Mouse (Mus musculus) midbrain, embryonic 10.5 days (tissue): ENCODE results near the gene Caml. TPM values are rescaled to one million over a fixed set of nuclear protein-coding genes. Genes with fewer than 3 reads are reported as not detected.
"Not testable (repeated sequence)": the region's sequence is repeated elsewhere in the genome, so short reads cannot be mapped to it uniquely, and the experiment has no call there.

ENCODE experiments used
- DNase-seq: peaks from one replicate; pipeline ENCODE4 v3.0.0-alpha.2; 2017; ENCODE audit warnings: low spot score
- H3K27ac ChIP-seq: fragments of 300-500 bp; sonication (generic); replicated peaks from 2 replicates; pipeline ENCODE4 v1.5.1; 2016; ENCODE audit warnings: mild to moderate bottlenecking
- H3K27me3 ChIP-seq: fragments of 300-500 bp; sonication (generic); 2 replicates; pipeline ENCODE4 v1.6.1; 2016; ENCODE audit warnings: low read depth, mild to moderate bottlenecking; ENCODE audit not compliant: poor library complexity, severe bottlenecking
- H3K36me3 ChIP-seq: fragments of 300-500 bp; sonication (generic); 2 replicates; pipeline ENCODE4 v1.6.1; 2016; ENCODE audit warnings: mild to moderate bottlenecking, moderate library complexity
- H3K4me1 ChIP-seq: fragments of 300-500 bp; sonication (generic); 2 replicates; pipeline ENCODE4 v1.6.1; 2016
- H3K4me3 ChIP-seq: fragments of 300-500 bp; sonication (generic); 2 replicates; pipeline ENCODE4 v1.5.1; 2016; ENCODE audit warnings: mild to moderate bottlenecking, moderate library complexity
- H3K9me3 ChIP-seq: fragments of 300-500 bp; sonication (generic); replicated peaks from 2 replicates; pipeline ENCODE4 v1.6.1; 2016; ENCODE audit warnings: mild to moderate bottlenecking
- WGBS: fragments of 180-500 bp; shearing (Covaris S2); methylation state at CpG from one replicate; pipeline ENCODE4 v1.1.7; 2016; 5-methylcytosine and 5-hydroxymethylcytosine counted together
- polyA plus RNA-seq: library from polyadenylated mRNA; unstranded; fragments of >200 nt; fragmentation: Nextera tagmentation; extraction: Ambion mirVana; gene quantifications from 2 replicates; pipeline ENCODE4 v1.2.1, GENCODE M21; 2016

Gene Caml
- polyA plus RNA-seq, 1 experiment from 2014 or later, result 59.1 TPM

- peaks cover 21% of the 10 kb centered on the region for H3K4me1 ChIP-seq
- no peaks in the 10 kb centered on the region for H3K9me3 ChIP-seq
- H3K27me3 ChIP-seq, result no peaks in the 10 kb centered on the region
- peak; percentile 81 for DNase-seq
- peak within 1 kb of the TSS; percentile 91 for H3K4me3 ChIP-seq
- peak within 1 kb of the TSS; percentile 86 for H3K27ac ChIP-seq
- 11% methylated on average over 51 of the region's 51 CpGs for WGBS
- peaks cover 51% of the 10 kb centered on the region for H3K36me3 ChIP-seq
Measured at GRCm38 (mm10) chr13:55599566-55600540, 23.0 kb upstream of the Caml start, which contains the start of gene B4galt7. TSS of gene B4galt7 (plus strand) at chr13:55599896.

- Histone ChIP-seq H3K36me3 (peaks cover 49% of the 10 kb centered on the region), H3K27me3 (no peaks in the 10 kb centered on the region), H3K9me3 (no peaks in the 10 kb centered on the region), H3K4me3 (peak overlapping the region; percentile 91), H3K27ac (peak overlapping the region; percentile 86), H3K4me1 (peaks cover 21% of the 10 kb centered on the region)
- no peak for DNase-seq
- WGBS, result 36% methylated on average over 9 of the region's 9 CpGs
Measured at GRCm38 (mm10) chr13:55600657-55601056, 22.1 kb upstream of the Caml start.

- H3K4me3 ChIP-seq, result no peak overlapping the region
- peaks cover 21% of the 10 kb centered on the region for H3K4me1 ChIP-seq
- peak; percentile 83 for DNase-seq
- no peak overlapping the region for H3K27ac ChIP-seq
- no peaks in the 10 kb centered on the region for H3K27me3 ChIP-seq
- peaks cover 48% of the 10 kb centered on the region for H3K36me3 ChIP-seq
- H3K9me3 ChIP-seq, result no peaks in the 10 kb centered on the region
- WGBS, result 23% methylated on average over 3 of the region's 3 CpGs
Measured at GRCm38 (mm10) chr13:55601611-55602010, 21.2 kb upstream of the Caml start.

GRCm38 (mm10) chr13:55604606-55605005 lies 18.2 kb upstream of the Caml start:
- no peak for DNase-seq
- Histone ChIP-seq H3K4me3 (no peak overlapping the region), H3K27me3 (no peaks in the 10 kb centered on the region), H3K27ac (no peak overlapping the region), H3K9me3 (no peaks in the 10 kb centered on the region), H3K4me1 (peaks cover 16% of the 10 kb centered on the region), H3K36me3 (peaks cover 57% of the 10 kb centered on the region)
- 82% methylated on average over 3 of the region's 3 CpGs for WGBS

- Histone ChIP-seq H3K9me3 (no peaks in the 10 kb centered on the region), H3K27ac (no peak overlapping the region), H3K4me3 (no peak overlapping the region), H3K4me1 (no peaks in the 10 kb centered on the region), H3K36me3 (peaks cover 76% of the 10 kb centered on the region), H3K27me3 (no peaks in the 10 kb centered on the region)
- 80% methylated on average over 10 of the region's 10 CpGs for WGBS
- no peak for DNase-seq
Measured at GRCm38 (mm10) chr13:55606899-55607623, 15.7 kb upstream of the Caml start.

GRCm38 (mm10) chr13:55607624-55608006 lies 15.2 kb upstream of the Caml start:
- no peaks in the 10 kb centered on the region for H3K9me3 ChIP-seq
- H3K27me3 ChIP-seq, result no peaks in the 10 kb centered on the region
- H3K4me3 ChIP-seq, result no peak overlapping the region
- H3K4me1 ChIP-seq, result no peaks in the 10 kb centered on the region
- WGBS, result 96% methylated on average over 2 of the region's 2 CpGs
- H3K36me3 ChIP-seq, result peaks cover 76% of the 10 kb centered on the region
- no peak for DNase-seq
- no peak overlapping the region for H3K27ac ChIP-seq

GRCm38 (mm10) chr13:55611996-55612395 lies 10.8 kb upstream of the Caml start:
- DNase-seq, result no peak
- no peaks in the 10 kb centered on the region for H3K4me1 ChIP-seq
- no peak overlapping the region for H3K4me3 ChIP-seq
- no peak overlapping the region for H3K27ac ChIP-seq
- H3K36me3 ChIP-seq, result peaks cover 52% of the 10 kb centered on the region
- no peaks in the 10 kb centered on the region for H3K27me3 ChIP-seq
- WGBS, result 88% methylated on average over 7 of the region's 7 CpGs
- no peaks in the 10 kb centered on the region for H3K9me3 ChIP-seq

- no peaks in the 10 kb centered on the region for H3K4me1 ChIP-seq
- DNase-seq, result no peak
- no peaks in the 10 kb centered on the region for H3K9me3 ChIP-seq
- H3K27ac ChIP-seq, result no peak overlapping the region
- H3K36me3 ChIP-seq, result peaks cover 38% of the 10 kb centered on the region
- no peak overlapping the region for H3K4me3 ChIP-seq
- 53% methylated on average over 5 of the region's 5 CpGs for WGBS
- H3K27me3 ChIP-seq, result no peaks in the 10 kb centered on the region
Measured at GRCm38 (mm10) chr13:55613471-55613870, 9.3 kb upstream of the Caml start.

GRCm38 (mm10) chr13:55619328-55619727 lies 3.5 kb upstream of the Caml start:
- peaks cover 16% of the 10 kb centered on the region for H3K4me1 ChIP-seq
- H3K27ac ChIP-seq, result no peak overlapping the region

GRCm38 (mm10) chr13:55620275-55620674 lies 2.5 kb upstream of the Caml start:
- H3K9me3 ChIP-seq, result no peaks in the 10 kb centered on the region
- 81% methylated on average over 2 of the region's 2 CpGs for WGBS
- DNase-seq, result no peak
- no peak overlapping the region for H3K27ac ChIP-seq
- H3K4me3 ChIP-seq, result no peak overlapping the region
- peaks cover 7% of the 10 kb centered on the region for H3K36me3 ChIP-seq
- no peaks in the 10 kb centered on the region for H3K27me3 ChIP-seq
- peaks cover 22% of the 10 kb centered on the region for H3K4me1 ChIP-seq

More at GRCm38 (mm10) chr13:55619328-55619727, 3.5 kb upstream of the Caml start:
- no peak overlapping the region for H3K4me3 ChIP-seq
- no peak for DNase-seq
- no peaks in the 10 kb centered on the region for H3K9me3 ChIP-seq
- H3K27me3 ChIP-seq, result no peaks in the 10 kb centered on the region
- peaks cover 4% of the 10 kb centered on the region; the same call in 1 of the 2 replicates for H3K36me3 ChIP-seq
- 92% methylated on average over 4 of the region's 4 CpGs for WGBS

GRCm38 (mm10) chr13:55622156-55622648 lies 603 bp upstream of the Caml start:
- H3K27ac ChIP-seq, result peak overlapping the region; percentile 94
- peaks cover 22% of the 10 kb centered on the region for H3K4me1 ChIP-seq
- not testable (repeated sequence) for H3K27me3 ChIP-seq, H3K9me3 ChIP-seq, DNase-seq
- peak overlapping the region; percentile 80 for H3K4me3 ChIP-seq
- WGBS, result 31% methylated on average over 20 of the region's 20 CpGs
- peaks cover 26% of the 10 kb centered on the region for H3K36me3 ChIP-seq

GRCm38 (mm10) chr13:55634639-55635127 lies 11.9 kb downstream of the Caml start, which contains the start of gene Ddx46:
TSS of gene Ddx46 (plus strand) at chr13:55635027.
- DNase-seq, result peak; percentile 89

More at GRCm38 (mm10) chr13:55634639-55635127, 11.9 kb downstream of the Caml start, which contains the start of gene Ddx46:
- 7% methylated on average over 30 of the region's 30 CpGs for WGBS
- Histone ChIP-seq H3K9me3 (no peaks in the 10 kb centered on the region), H3K27me3 (no peaks in the 10 kb centered on the region), H3K36me3 (peaks cover 66% of the 10 kb centered on the region), H3K4me1 (peaks cover 22% of the 10 kb centered on the region), H3K27ac (peak within 1 kb of the TSS; percentile 91), H3K4me3 (peak within 1 kb of the TSS; percentile 99)
